Mouse (Mus musculus) B cell, adult (primary cell): ENCODE measurements around the gene Gm9918. TPM values are rescaled to one million over a fixed set of nuclear protein-coding genes. Genes with fewer than 3 reads are reported as not detected.

Source experiments
- total RNA-seq: library from RNA; stranded (reverse); gene quantifications from 4 replicates; pipeline ENCODE4 v1.2.4, GENCODE M21; 2023; ENCODE audit not compliant: inconsistent age

Gene Gm9918
- not detected in 4 replicates for total RNA-seq

DNA sequence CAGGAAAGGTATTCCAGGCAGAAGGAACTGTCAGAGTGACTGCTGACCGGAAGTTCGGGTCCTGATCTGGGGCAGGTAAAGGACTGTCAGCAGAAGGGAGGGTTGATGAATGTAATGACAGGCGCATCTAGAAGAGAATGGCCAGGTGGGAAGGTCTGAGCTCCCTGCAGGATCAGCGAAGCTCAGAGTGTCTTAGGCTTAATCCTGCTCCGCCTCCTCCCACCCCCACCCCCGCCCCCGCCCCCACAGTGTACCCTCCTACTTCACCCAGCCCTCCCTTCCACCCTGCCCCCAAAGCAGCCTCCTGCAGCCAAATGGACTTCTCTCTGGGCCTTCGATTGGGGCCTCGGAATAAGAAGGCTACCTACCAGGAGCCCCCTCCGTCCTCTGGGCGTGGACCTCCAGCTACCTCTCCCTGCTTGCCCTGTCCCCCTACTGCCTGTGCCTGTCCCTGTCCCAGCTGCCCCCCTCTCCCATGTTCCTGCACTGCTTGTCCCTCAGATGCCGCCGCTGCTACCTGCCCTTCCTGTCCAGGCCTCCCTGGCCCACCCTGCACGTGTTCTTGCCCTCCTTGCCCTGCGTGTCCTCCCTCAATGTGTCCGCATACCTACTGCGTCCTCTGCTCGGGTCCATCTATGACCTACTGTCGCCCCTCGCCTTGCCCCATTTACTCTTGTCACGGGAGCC, at the start of gene Gm9918:
Gene Gm9918 (plus strand): TSS at position 290 of the 687 bp plus-strand sequence.

DNA sequence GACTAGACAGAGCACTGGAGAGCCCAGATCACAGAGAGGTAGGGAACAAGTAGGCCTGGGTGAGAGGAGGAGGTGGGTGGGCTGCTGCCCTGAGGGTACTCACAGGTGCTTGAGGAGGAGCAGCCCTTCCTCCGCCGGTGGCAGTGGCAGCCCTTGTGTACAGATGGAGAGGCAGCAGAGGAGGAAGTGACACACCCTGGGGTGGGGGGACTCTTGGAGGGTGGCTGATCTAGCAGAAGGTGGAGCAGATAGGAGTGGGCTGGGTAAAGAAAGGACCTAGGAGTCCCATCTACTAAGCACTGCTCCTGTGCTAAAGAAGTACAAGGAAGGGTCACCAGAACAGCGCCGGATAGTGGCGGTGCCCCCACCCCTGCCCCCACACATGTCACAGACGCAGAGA, 38.6 kb upstream of the Gm9918 start, which contains the start of gene Itgb7:
Gene Itgb7 (minus strand): TSS at position 197 of the 400 bp plus-strand sequence.

GRCm38 (mm10) chr15:102257202-102258075, 12.9 kb upstream of the Gm9918 start, which contains the start of gene Rarg:
Gene Rarg (minus strand): TSS chr15:102257517.

GRCm38 (mm10) chr15:102279092-102279782, 8.9 kb downstream of the Gm9918 start, which contains the start of gene Mfsd5:
Gene Mfsd5 (plus strand): TSS chr15:102279454.

GRCm38 (mm10) chr15:102295633-102296367, 25.4 kb downstream of the Gm9918 start, which contains the start of gene Espl1:
Gene Espl1 (plus strand): TSS chr15:102296266.

Other genes starting within 250 kb of the Gm9918 start
- 0.48 TPM in 1 of 4 replicates, not detected in the others for gene Krt18, start 242.4 kb upstream of the Gm9918 start, total RNA-seq
- gene Eif4b, start 196.8 kb upstream of the Gm9918 start, total RNA-seq, result 229 to 248 TPM (median 239 TPM) in 4 replicates
- 0.32 to 1.5 TPM (median 0.75 TPM) in 4 replicates for gene Tns2, start 170.2 kb upstream of the Gm9918 start, total RNA-seq
- gene Spryd3, start 134.3 kb upstream of the Gm9918 start, total RNA-seq, result 32.5 to 42.3 TPM (median 36.8 TPM) in 4 replicates
- gene Igfbp6, start 126.2 kb upstream of the Gm9918 start, total RNA-seq, result 0.45 to 0.96 TPM (median 0.67 TPM) in 3 of 4 replicates, not detected in the other
- gene Soat2, start 120.0 kb upstream of the Gm9918 start, total RNA-seq, result 0.32 to 0.39 TPM in 2 of 4 replicates, not detected in the others
- gene Zfp740, start 67.3 kb upstream of the Gm9918 start, total RNA-seq, result 124 to 135 TPM (median 129 TPM) in 4 replicates
- 25.7 to 32.5 TPM (median 28.9 TPM) in 4 replicates for gene Csad, start 65.8 kb upstream of the Gm9918 start, total RNA-seq
- gene Itgb7, start 38.6 kb upstream of the Gm9918 start, total RNA-seq, result 156 to 194 TPM (median 184 TPM) in 4 replicates
- gene Rarg, start 13.0 kb upstream of the Gm9918 start, total RNA-seq, result 0.18 to 0.48 TPM (median 0.30 TPM) in 4 replicates
- gene Mfsd5, start 8.9 kb downstream of the Gm9918 start, total RNA-seq, result 29.3 to 35.7 TPM (median 32.0 TPM) in 4 replicates
- gene Espl1, start 25.7 kb downstream of the Gm9918 start, total RNA-seq, result 1.1 to 3.4 TPM (median 1.9 TPM) in 4 replicates
- 474 to 547 TPM (median 525 TPM) in 4 replicates for gene Pfdn5, start 55.6 kb downstream of the Gm9918 start, total RNA-seq
- gene Myg1, start 61.1 kb downstream of the Gm9918 start, total RNA-seq, result 45.9 to 63.6 TPM (median 58.0 TPM) in 4 replicates
- 60.2 to 71.7 TPM (median 65.2 TPM) in 4 replicates for gene Aaas, start 80.2 kb downstream of the Gm9918 start, total RNA-seq
- not detected in 4 replicates for gene Sp7, start 96.6 kb downstream of the Gm9918 start, total RNA-seq
- 147 to 196 TPM (median 158 TPM) in 4 replicates for gene Sp1, start 135.6 kb downstream of the Gm9918 start, total RNA-seq
- 0.29 to 4.4 TPM (median 2.5 TPM) in 4 replicates for gene Amhr2, start 174.8 kb downstream of the Gm9918 start, total RNA-seq
- 93.8 to 109 TPM (median 102 TPM) in 4 replicates for gene Prr13, start 188.5 kb downstream of the Gm9918 start, total RNA-seq
- gene Pcbp2, start 200.0 kb downstream of the Gm9918 start, total RNA-seq, result 695 to 793 TPM (median 756 TPM) in 4 replicates
- 9.8 to 23.4 TPM (median 22.2 TPM) in 3 of 4 replicates, not detected in the other for gene Gm10337, start 233.2 kb downstream of the Gm9918 start, total RNA-seq
- 0.72 to 1.7 TPM (median 0.99 TPM) in 4 replicates for gene Map3k12, start 246.5 kb downstream of the Gm9918 start, total RNA-seq
- 41.2 to 56.9 TPM (median 44.9 TPM) in 4 replicates for gene Tarbp2, start 247.6 kb downstream of the Gm9918 start, total RNA-seq